Mouse (Mus musculus) stomach, adult 2 months (tissue): ENCODE results near the gene Vmn1r114. TPM values are rescaled to one million over a fixed set of nuclear protein-coding genes. Genes with fewer than 3 reads are reported as not detected.

Experiments used
- polyA plus RNA-seq: library from polyadenylated mRNA; depleted of rRNA; stranded (reverse); fragments of >200 nt; gene quantifications from 2 replicates; pipeline ENCODE4 v1.2.3, GENCODE M21; 2012; rRNA removed

Gene Vmn1r114
- polyA plus RNA-seq, result not detected in 2 replicates

GRCm38 (mm10) chr7:20812086-20812485 is at the start of gene Vmn1r114:
Gene Vmn1r114 (minus strand): TSS chr7:20812186.

GRCm38 (mm10) chr7:20844885-20845284 is 32.9 kb upstream of the Vmn1r114 start, which contains the start of gene Vmn1r115:
Gene Vmn1r115 (minus strand): TSS chr7:20844985.

GRCm38 (mm10) chr7:20786985-20787384 is 25.0 kb downstream of the Vmn1r114 start, which contains the start of gene Vmn1r113:
Gene Vmn1r113 (plus strand): TSS chr7:20787285.

GRCm38 (mm10) chr7:20770885-20771284 is 41.1 kb downstream of the Vmn1r114 start, which contains the start of gene Vmn1r112:
Gene Vmn1r112 (plus strand): TSS chr7:20771185.

Other genes with a start within 250 kb of the Vmn1r114 start
- gene Gm4141, start 235.9 kb downstream of the Vmn1r114 start, polyA plus RNA-seq, result not detected in 2 replicates
- not detected in 2 replicates for gene Gm4513, start 213.2 kb downstream of the Vmn1r114 start, polyA plus RNA-seq
- gene Vmn1r107, start 143.3 kb downstream of the Vmn1r114 start, polyA plus RNA-seq, result not detected in 2 replicates
- gene Vmn1r111, start 109.0 kb downstream of the Vmn1r114 start, polyA plus RNA-seq, result not detected in 2 replicates
- gene Gm10668, start 81.6 kb downstream of the Vmn1r114 start, polyA plus RNA-seq, result not detected in 2 replicates
- gene Vmn1r112, start 41.0 kb downstream of the Vmn1r114 start, polyA plus RNA-seq, result not detected in 2 replicates
- gene Vmn1r113, start 24.9 kb downstream of the Vmn1r114 start, polyA plus RNA-seq, result not detected in 2 replicates
- gene Vmn1r115, start 32.8 kb upstream of the Vmn1r114 start, polyA plus RNA-seq, result not detected in 2 replicates
- not detected in 2 replicates for gene Vmn1r116, start 60.1 kb upstream of the Vmn1r114 start, polyA plus RNA-seq
- not detected in 2 replicates for gene Vmn1r117, start 71.9 kb upstream of the Vmn1r114 start, polyA plus RNA-seq
- gene Vmn1r118, start 100.2 kb upstream of the Vmn1r114 start, polyA plus RNA-seq, result not detected in 2 replicates
- gene Vmn1r119, start 200.3 kb upstream of the Vmn1r114 start, polyA plus RNA-seq, result not detected in 2 replicates
- not detected in 2 replicates for gene Vmn1r120, start 241.6 kb upstream of the Vmn1r114 start, polyA plus RNA-seq